Mouse (Mus musculus) adrenal gland, postnatal 14 days (tissue): ENCODE data around the gene Psma2. TPM values are rescaled to one million over a fixed set of nuclear protein-coding genes. Genes with fewer than 3 reads are reported as not detected.
A peak's percentile ranks its signal among the peaks of the same experiment; 100 is the strongest.

Source experiments
- DNase-seq: peaks from one replicate; pipeline ENCODE4 v3.0.0; 2021; ENCODE audit warnings: mixed read lengths
- long read RNA-seq, 2 experiments: library from polyadenylated mRNA; stranded (forward); transcript quantifications; one replicate each; pipeline ENCODE4 v2.0.0; 2021
- total RNA-seq: library from RNA; stranded (reverse); gene quantifications from 2 replicates; pipeline ENCODE4 v1.2.3, GENCODE M21; 2021

Psma2 gene
- 103 and 112 TPM in 2 replicates for total RNA-seq
- long read RNA-seq, experiment 1, transcript Psma2-201 (8 exons, 2,911 nt), result major isoform, 263 of 279 reads
- long read RNA-seq, experiment 1, partial matches to known transcripts, result 14 of 279 reads
- long read RNA-seq, experiment 1, other reads (novel, unspliced or antisense), result 2 of 279 reads
- long read RNA-seq, experiment 2, transcript Psma2-201 (8 exons, 2,911 nt), result major isoform, 211 of 234 reads
- long read RNA-seq, experiment 2, partial matches to known transcripts, result 17 of 234 reads
- long read RNA-seq, experiment 2, other reads (novel, unspliced or antisense), result 6 of 234 reads

DNA sequence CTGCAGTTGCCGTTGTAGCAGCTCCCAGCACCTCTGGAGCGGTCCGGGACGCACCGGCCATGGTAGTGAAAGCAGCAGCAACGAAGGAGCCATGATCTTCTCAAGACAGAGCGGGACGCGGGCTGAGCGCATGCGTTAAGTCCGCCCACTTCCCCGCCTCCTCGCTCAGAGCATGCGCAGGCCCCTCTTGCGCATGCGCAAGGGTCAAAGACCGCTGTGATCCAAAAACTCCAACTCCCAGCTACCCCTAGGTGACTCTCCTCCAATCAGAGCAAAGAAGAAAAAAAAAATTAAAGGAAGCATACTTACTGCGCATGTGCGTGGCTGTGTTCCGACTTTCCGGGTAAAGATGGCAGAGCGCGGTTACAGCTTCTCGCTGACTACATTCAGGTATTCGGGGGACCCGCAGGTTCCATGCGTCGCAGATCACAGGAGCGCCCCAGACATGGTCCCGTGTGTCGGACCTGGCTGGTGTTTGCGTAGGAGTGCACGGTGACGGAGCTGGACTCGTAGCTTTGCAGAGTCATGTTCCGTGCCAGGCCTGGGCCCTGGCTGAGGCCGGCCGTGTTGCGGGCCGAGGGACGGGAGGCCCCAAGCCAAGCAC, at the start of gene Psma2, which contains the start of gene Mrpl32:
Gene Psma2, plus strand, starts transcription at position 315 of the 604 bp plus-strand sequence.
Gene Mrpl32, minus strand, starts transcription at position 240 of the 604 bp plus-strand sequence.
- DNase-seq, result peak; percentile 97

GRCm38 (mm10) chr13:14574128-14574527, 38.9 kb upstream of the Psma2 start:
- no peak for DNase-seq

GRCm38 (mm10) chr13:14580392-14580791, 32.6 kb upstream of the Psma2 start:
- DNase-seq, result no peak

DNA sequence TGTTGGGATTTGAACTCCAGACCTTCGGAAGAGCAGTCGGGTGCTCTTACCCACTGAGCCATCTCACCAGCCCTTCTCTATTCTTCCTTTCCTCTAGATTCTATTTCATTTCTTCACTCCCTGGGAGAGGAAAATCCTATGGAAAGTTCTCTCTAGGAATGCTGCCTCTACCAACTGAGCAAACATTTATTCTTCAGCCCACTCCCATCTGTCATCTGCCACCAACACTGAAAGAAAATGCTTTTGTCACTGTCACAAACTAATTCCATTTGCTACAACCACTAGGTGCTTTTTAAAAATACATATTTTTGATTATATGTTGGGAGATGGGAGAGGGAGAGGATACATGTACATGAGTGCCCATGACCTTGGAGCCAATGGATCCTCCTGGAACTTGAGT, 10.3 kb upstream of the Psma2 start:
- no peak for DNase-seq

- DNase-seq, result no peak
Measured at GRCm38 (mm10) chr13:14607616-14608015, 5.4 kb upstream of the Psma2 start.

GRCm38 (mm10) chr13:14612463-14612862, 577 bp upstream of the Psma2 start:
- no peak for DNase-seq

DNA sequence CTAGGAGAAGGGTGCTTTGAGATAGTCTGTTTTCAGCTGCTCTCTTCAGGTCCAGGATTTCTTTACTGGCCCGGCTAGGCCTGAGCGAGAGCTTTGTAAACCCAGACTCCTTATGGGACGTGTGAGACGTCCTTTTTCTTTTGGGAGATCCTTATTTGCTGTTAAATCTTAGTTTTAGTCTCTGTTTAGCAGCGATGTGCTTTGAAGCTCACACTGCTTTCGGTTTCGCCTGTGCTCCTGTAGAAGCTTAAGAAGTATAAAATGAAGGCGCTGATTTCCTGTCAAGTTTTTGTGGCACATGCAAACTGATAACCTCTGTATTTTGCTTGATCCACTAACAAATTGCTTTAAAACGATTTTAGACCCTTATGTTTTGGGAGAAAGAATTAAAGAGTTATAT, 513 bp downstream of the Psma2 start:
- no peak for DNase-seq

DNA sequence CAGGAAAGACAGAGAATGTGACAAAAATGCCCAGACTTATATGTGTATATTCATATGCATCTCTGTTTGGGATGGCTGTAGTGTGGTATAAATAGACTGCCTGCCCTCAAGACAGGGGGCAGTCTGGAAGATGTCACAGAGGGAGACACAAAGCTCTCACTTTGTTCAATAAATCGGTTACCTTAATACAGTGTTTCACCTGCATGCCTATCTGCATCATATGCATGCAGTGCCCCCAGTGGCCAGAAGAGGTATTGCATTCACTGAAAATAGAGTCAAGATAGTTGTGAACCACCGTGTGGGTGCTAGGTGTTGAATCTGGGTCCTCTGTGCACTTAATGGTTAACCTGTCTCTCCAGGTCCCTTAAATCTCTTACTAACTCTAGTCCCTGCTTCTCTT, 5.7 kb downstream of the Psma2 start:
- DNase-seq, result peak; percentile 75

DNA sequence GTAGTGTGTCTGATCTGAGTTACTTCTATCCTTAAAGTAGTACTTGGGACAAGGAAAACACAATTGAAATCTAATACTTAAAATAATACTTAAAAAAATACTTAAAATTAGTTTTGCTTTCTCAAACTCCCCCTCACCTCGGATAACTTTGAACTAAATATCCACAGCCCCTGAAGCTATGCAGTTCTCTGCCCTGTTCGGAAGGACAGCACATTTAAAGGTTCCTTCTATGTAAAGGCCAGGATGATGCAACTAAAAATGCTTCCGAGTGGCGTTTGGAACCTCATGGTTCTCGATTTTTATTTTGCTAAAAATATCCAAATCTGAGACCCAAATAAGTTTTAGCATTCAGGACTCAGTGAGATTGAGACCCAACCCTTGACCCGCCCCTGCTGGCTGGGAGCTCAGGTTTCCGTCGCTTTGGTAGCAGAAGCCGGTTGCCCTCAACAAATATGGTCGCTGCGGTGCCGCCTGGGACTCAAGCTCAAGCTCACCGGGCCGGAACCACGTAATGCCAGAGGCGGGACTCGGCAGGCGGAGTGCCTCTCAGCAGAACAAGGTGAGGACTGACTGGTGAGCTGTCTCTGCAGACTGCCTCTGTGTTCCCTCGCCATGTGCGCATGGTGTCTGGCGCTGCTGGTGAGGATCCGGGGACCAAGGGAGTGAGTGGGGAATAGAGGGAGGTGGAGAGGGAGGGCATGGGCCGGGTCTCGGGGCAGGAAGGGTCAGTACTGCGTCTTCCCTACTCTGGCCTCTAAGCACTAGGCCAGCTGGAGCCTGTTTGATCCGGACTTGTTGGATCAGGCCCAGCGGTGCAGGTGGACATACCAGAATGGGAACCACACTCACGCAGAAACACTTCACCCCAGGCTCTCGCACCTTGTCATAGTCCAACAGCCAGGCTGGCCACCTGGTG, 16.9 kb downstream of the Psma2 start, which contains the start of gene AW209491:
Gene AW209491, plus strand, starts transcription at position 429 of the 916 bp plus-strand sequence.
- peak; percentile 97 for DNase-seq

DNA sequence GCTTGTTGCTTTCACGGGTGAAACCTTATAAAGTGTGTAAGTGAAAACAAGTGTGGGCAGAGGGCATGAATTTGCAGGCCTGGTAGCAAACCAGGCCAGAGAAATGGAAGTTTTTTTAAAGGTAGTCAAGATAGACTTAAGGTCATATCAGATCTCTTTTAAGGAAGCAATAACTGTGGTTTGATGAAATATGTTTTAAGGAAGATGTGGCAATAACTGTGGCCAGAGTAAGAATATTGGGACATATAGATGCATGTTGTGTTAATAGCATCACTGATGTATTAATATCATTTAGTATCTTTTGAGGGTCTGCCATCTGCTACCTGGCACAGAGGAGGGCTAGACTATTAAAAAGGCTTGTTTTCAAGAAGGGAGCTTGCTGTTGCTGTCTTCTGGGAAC, 27.0 kb downstream of the Psma2 start:
- no peak for DNase-seq

DNA sequence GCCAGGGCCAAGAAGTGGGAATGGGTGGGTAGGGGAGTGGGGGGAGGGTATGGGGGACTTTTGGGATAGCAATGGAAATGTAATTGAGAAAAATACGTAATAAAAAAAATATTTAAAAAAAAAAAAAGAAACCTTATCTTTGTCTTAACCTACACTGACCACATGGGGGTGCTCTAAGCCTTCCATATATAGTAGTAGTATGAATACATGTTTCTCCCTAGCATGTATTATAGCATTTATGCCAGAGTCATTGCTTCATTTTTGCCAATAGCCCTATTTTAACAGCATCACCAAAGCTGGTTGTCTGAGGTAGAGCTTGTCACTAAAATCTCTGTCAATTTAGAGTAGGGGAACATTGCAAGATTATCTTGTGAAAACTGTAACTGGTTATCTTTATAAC, 36.3 kb downstream of the Psma2 start:
- DNase-seq, result peak; percentile 37

DNA sequence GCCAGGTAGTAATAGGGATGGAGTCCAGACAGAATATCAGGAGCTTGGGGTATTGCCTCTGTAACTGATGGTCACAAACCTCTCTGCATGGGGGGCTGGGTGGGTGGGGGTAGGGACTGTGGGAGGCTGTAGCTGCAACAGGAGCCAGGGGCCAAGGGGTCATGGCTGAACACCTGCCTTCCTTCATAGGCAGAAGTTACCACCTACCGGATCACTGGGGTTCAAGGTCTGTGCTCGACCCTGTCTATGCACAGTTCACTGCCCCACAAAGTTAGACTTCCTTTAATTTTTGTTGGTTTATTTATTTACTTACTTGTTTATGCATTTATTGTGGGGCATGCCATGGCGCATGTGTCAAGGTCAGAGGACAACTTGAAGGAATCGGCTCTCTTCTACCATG, 54.1 kb downstream of the Psma2 start:
- no peak for DNase-seq

GRCm38 (mm10) chr13:14670342-14670741, 57.3 kb downstream of the Psma2 start:
- DNase-seq, result peak; percentile 6

DNA sequence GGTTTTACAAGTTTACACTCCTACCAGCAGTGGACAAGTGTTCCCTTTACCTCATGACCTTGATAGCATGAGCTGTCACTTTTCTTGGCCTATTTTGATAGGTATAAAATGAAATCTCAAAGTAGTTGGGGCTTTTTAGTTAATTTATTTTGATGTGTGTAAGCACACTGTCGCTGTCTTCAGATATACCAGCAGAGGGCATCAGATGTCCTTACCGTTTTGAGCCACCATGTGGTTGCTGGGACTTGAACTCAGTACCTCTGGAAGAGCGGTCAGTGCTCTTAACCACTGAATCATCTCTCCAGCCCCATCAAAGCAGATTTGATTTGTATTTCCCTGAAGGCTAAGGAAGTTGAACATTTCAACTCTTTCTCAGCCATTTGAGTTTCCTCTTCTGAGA, 75.9 kb downstream of the Psma2 start:
- DNase-seq, result no peak

DNA sequence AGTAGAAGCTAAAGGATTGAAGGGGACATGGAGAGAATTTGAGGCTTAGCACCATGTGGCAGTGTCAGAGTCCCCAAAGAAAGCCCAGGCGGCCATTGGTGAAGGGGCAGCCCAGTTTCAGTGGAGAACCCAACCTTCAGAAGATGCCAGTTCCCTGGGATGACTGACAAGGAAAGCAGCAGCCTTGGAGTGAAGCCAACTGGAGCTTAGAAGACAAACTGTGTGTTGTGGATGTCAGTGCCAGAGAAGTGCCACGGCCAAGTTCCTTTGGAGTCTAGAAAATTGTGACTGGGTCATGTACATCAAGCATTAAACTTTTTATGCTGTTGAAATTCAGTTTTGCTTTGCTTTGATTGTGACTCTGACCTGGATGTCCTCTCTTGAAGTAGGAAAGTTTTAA, 103.8 kb downstream of the Psma2 start:
- peak; percentile 41 for DNase-seq

DNA sequence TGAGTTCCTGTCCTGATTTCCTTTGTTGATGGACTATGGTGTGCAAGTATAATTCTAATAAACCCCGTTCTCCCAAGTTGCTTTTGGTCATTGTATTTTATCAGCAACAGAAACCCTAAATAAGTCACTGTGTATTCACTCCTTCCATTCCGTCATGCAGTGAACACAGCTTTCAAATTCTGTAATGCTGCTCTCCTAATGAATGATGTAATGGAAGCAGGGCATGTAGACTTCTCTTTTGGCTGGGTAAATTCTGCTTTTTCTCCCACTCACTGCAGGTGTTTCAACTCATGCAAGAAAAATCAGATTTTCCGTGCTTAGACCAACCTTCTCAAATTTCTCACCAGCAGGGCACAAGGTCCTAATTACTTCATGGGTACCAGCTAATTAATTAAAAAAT, 104.7 kb downstream of the Psma2 start:
- DNase-seq, result no peak

Other genes starting within 250 kb of the Psma2 start
- 0.26 and 0.68 TPM in 2 replicates for gene Hecw1, start 90.0 kb upstream of the Psma2 start, total RNA-seq
- gene Mrpl32, start 75 bp upstream of the Psma2 start, total RNA-seq, result 61.6 and 62.5 TPM in 2 replicates
- 17.2 and 20.5 TPM in 2 replicates for gene AW209491, start 16.9 kb downstream of the Psma2 start, total RNA-seq